Mouse (Mus musculus): ENCODE results near the gene Sox8.

Gene Sox8

DNA sequence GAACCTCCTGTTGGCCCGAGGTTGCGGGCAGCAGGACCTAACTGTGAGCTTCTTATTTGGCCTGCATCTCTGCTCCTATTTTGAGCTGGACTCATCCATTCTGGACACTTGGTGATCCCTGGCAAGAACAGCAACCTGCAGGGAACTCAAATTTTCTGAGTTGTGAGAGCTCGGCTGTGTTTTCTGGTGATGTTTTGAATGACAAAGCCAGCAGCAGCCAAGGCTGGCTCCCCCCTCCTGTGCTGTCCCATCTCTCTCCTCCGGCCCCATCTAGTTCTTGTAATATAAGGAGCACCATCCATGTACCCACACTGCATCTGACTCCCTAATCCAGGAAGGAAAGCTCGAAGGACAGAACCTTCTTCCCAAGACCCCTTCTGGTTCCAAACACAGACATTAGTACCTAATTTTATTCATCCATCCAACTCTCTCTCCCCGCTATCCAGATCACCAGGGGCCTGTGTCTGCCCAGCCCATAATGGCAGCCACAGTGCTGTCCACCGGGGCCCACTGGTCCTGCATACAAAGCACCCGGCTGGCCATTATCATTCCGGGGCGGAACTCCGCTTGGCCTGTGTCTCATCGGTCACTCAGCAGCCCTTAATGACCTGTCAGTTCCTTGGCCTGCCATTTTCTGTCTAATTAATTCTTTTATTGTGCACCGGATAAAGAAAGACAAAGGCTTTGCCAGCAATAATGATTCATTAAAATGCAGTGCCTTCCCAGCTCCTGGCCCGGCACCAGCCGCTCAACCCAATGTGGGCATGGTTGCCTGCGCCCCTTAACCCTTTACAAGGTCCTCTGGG lies 9.1 kb downstream of the Sox8 start:
- in situ Hi-C loops (cut with MboI; ENCODE audit: low pct_unique_long_range_greater_than_20kb in 1 of 2, low sequenced_read_pairs in 2 of 2, unreplicated experiment in 1 of 2), result no loop called here

DNA sequence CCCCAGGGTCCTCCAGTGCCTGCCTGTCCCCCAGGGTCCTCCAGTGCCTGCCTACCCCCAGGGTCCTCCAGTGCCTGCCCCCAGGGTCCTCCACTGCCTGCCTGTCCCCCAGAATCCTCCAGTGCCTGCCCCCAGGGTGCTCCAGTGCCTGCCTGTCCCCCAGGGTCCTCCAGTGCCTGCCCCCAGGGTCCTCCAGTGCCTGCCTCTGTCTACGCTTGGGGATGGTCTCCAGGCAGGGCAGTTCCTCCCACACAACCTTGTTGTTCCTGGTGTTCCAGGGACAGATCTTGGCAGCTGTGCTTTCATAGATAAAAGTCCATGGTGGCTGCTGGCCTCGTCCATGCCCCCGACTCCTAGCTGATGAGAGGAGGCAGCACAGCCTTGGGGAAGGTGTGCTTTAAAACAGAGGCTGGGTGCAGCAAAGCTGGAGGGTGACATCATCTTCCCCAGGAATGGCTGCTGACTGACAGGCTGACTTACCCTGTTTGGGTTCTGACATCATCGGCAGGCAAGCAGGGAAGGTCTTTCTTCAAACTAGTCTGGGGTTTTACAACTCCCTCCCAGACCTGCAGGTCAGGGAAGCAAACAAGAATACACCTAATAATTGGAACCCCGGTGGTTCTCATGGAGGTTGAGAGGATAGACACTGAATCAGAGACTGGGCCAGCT lies 9.8 kb downstream of the Sox8 start:
- in situ Hi-C loops (cut with MboI; ENCODE audit: low pct_unique_long_range_greater_than_20kb in 1 of 2, low sequenced_read_pairs in 2 of 2, unreplicated experiment in 1 of 2), result no loop called here

GRCm38 (mm10) chr17:25559634-25560033 lies 10.9 kb downstream of the Sox8 start:
- in situ Hi-C loops (cut with MboI; ENCODE audit: low pct_unique_long_range_greater_than_20kb in 1 of 2, low sequenced_read_pairs in 2 of 2, unreplicated experiment in 1 of 2), result no loop called here

- in situ Hi-C loops (cut with MboI; ENCODE audit: low pct_unique_long_range_greater_than_20kb in 1 of 2, low sequenced_read_pairs in 2 of 2, unreplicated experiment in 1 of 2), result no loop called here
Measured at GRCm38 (mm10) chr17:25556630-25557354, 13.7 kb downstream of the Sox8 start.

- in situ Hi-C loops (cut with MboI; ENCODE audit: low pct_unique_long_range_greater_than_20kb in 1 of 2, low sequenced_read_pairs in 2 of 2, unreplicated experiment in 1 of 2), result no loop called here
Measured at GRCm38 (mm10) chr17:25555666-25556629, 14.5 kb downstream of the Sox8 start.

DNA sequence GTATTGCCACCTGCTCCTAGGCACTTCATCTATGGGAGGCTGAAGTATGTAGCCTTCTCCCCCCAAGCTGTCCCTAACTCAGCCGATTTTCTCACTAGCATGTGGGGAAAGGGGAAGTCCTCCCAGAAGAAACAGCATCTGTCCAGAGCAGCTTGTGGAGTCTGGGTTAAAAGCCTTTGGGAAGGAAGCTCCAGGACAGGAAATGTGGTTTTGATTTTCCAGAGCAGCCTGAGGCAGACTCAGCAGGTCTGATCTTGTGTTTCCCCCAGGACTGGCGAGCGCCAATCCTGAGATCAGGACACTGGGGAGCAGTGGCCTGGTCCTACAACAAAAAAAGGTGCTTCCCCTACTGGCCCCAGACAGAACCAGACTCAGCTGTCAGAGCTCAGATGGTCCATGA lies 15.3 kb downstream of the Sox8 start:
- in situ Hi-C loops (cut with MboI; ENCODE audit: low pct_unique_long_range_greater_than_20kb in 1 of 2, low sequenced_read_pairs in 2 of 2, unreplicated experiment in 1 of 2), result no loop called here

GRCm38 (mm10) chr17:25551313-25551712 lies 19.2 kb downstream of the Sox8 start:
- in situ Hi-C loops (cut with MboI; ENCODE audit: low pct_unique_long_range_greater_than_20kb in 1 of 2, low sequenced_read_pairs in 2 of 2, unreplicated experiment in 1 of 2), result no loop called here

DNA sequence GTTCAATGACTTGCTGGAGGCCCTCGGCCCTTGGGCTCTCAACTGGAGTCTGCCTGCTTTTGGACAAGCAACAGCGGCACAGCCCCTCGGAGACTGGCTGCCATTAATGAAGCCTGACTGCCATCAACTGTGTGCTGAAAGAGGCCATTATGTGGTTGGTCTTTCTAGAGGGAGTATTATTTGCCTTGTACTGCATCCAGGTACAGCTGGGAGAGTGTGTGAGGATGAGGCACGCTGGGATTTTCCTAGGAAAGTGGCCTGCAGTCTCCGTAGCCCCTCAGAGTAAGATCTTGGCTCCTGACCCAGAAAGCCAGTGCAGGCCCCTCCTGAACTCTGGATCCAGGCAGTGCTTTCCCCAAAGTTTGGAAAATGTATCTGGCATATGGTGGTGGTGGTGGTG lies 20.5 kb downstream of the Sox8 start:
- in situ Hi-C loops (cut with MboI; ENCODE audit: low pct_unique_long_range_greater_than_20kb in 1 of 2, low sequenced_read_pairs in 2 of 2, unreplicated experiment in 1 of 2), result no loop called here

DNA sequence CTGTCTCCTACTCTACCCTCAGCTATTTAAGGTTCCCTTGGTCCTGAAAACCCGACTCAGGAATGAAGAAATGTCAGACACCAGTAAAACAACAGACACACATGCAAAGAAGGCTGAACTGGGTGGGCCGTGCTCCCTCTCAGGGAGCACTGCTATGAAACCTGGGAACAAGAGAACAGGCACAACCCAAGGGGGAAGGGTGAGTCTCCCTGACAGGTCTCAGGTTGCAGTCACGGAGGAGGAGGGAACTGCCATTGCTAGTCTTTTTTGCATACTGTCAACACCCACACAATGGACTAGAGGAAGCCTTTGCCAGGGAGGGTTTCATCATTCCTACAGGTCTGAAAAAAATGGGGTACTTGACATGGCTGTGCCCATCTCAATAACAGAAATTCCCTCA lies 23.5 kb downstream of the Sox8 start:
- in situ Hi-C loops (cut with MboI; ENCODE audit: low pct_unique_long_range_greater_than_20kb in 1 of 2, low sequenced_read_pairs in 2 of 2, unreplicated experiment in 1 of 2), result no loop called here

DNA sequence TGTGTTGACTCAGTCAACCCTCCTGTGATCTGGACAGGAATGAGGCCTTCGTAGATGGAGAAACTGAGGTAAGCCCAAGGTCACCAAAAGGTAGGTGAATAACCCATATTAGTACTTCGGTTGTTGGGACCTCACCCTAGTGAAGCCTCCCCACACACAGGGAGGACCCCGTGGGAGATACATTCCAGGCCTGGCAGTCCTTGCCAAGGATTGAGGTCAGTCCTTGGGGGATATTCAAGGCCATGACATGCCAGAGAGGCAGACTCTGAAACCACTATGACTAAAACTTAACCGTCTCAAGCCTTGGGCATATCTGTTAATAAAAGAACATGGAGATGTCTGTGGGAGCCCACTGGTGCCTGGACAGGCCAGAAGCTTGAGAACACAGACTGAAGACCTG lies 28.7 kb downstream of the Sox8 start:
- in situ Hi-C loops (cut with MboI; ENCODE audit: low pct_unique_long_range_greater_than_20kb in 1 of 2, low sequenced_read_pairs in 2 of 2, unreplicated experiment in 1 of 2), result no loop called here

- in situ Hi-C loops (cut with MboI; ENCODE audit: low pct_unique_long_range_greater_than_20kb in 1 of 2, low sequenced_read_pairs in 2 of 2, unreplicated experiment in 1 of 2), result no loop called here
Measured at GRCm38 (mm10) chr17:25540731-25541130, 29.8 kb downstream of the Sox8 start.

DNA sequence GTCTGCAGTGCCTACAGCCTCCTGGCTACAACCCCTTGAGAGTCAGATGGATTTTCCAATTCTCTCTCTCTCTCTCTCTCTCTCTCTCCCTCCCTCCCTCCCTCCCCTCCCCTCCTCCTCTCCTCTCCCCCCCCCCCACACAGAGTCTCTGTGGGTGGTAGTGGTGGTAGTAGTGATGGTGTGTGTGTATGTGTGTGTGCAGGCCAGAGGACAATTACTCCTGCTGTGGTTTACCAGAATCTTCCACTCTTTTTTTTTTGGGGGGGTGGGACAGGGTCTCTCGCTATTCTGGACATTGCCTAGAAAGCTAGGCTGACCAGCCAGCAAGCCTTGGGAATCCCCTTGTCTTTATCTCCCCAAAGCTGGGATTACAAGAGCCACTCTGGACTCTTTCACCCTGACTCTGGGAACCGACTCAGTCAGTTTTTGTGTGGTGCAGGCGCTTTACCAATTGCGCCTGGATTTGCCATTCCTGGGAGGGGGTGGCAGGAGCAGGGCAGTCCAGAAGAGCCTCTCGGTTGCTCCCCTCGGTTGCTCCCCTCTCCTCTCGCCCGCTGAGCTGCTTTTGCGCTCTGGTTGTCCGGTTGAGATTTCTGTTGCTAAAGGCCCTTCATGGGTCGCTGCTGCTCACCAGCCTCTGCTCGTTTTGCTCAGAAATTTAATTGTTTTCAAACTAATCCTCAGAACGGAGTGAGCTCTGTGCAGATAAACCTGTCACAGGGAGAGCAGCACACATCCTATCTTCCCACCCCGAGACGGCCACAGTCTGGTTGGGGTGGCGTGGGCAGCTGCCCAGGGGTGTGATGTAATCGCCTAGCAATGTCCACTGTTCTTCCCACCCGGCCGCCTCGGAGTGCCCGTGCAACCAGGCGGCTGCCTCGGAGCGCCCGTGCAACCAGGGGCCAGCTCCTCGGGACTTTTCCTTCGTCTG lies 31.3 kb downstream of the Sox8 start:
- in situ Hi-C loops (cut with MboI; ENCODE audit: low pct_unique_long_range_greater_than_20kb in 1 of 2, low sequenced_read_pairs in 2 of 2, unreplicated experiment in 1 of 2), result no loop called here

- in situ Hi-C loops (cut with MboI; ENCODE audit: low pct_unique_long_range_greater_than_20kb in 1 of 2, low sequenced_read_pairs in 2 of 2, unreplicated experiment in 1 of 2), result no loop called here
Measured at GRCm38 (mm10) chr17:25530357-25531022, 40.0 kb downstream of the Sox8 start.

DNA sequence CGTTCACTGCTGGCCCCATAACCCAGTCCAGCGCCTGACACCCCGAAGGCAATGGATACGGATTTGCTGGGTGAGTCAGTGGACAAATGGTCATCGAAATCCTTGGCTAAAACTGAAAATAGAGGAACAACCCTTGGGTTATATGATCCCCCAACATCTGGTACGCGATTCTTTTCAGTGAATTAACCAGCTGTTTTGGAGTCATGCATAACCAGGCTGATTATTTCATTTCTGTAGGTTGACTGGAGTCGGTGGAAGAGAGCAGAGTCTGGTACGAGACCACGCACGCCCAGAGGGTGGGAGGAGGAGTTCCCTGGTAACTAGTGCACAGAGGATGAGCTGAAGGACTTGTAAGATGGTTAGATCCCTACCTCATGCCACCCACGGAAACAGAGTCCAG lies 48.4 kb downstream of the Sox8 start:
- in situ Hi-C loops (cut with MboI; ENCODE audit: low pct_unique_long_range_greater_than_20kb in 1 of 2, low sequenced_read_pairs in 2 of 2, unreplicated experiment in 1 of 2), result no loop called here

DNA sequence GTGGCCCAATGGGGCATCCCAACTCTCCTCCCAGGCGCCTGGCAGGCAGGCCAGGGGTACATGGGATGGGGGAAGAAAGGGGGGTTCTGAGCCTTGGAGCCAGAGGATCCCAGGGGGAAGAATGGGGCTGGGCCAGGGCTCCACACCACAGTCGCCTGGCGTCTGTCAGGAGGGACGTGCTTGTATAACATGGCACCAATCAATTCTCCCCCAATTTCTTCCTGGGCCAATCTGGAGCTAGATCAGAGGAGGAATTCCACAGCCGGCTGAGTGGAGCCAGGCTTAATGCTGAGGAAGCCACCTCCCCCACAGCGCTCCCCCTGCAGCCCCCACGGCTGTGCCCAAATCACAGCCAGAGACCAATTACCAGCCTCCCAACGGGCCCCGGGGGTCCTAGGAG lies 50.0 kb downstream of the Sox8 start:
- in situ Hi-C loops (cut with MboI; ENCODE audit: low pct_unique_long_range_greater_than_20kb in 1 of 2, low sequenced_read_pairs in 2 of 2, unreplicated experiment in 1 of 2), result no loop called here

- in situ Hi-C loops (cut with MboI; ENCODE audit: low pct_unique_long_range_greater_than_20kb in 1 of 2, low sequenced_read_pairs in 2 of 2, unreplicated experiment in 1 of 2), result no loop called here
Measured at GRCm38 (mm10) chr17:25519511-25519910, 51.0 kb downstream of the Sox8 start.

DNA sequence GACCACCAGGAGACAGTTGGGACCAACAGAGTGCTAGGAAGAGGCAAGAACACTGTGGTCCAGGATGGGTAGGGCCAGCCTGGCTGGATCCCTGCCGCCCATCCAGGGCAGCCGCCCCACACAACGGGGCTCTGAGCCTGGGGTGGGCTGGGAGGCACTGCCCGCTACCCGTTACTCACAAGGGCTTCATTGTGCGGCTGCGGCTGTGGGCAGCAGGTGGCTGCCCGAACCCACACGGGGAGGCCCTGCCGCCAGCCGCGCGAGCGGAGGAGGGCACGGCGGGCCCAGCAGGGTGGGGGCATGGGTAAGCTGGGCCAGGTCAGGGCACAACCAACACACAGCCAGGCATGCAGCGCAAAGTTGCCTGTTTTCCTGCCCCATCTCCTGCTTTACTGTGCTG lies 52.3 kb downstream of the Sox8 start:
- in situ Hi-C loops (cut with MboI; ENCODE audit: low pct_unique_long_range_greater_than_20kb in 1 of 2, low sequenced_read_pairs in 2 of 2, unreplicated experiment in 1 of 2), result no loop called here

Measured in mouse embryonic stem cell (cell line).